Mouse (Mus musculus) heart, postnatal 0 days (tissue): ENCODE measurements around the gene Lrrc27.

Experiments
- CTCF ChIP-seq: IDR thresholded peaks from 2 replicates; pipeline ENCODE4 v1.5.1; 2016; ENCODE audit warnings: antibody characterized with exemption, control low read depth, low read depth
- EP300 ChIP-seq: IDR thresholded peaks from 2 replicates; pipeline ENCODE4 v1.6.1; 2016; ENCODE audit warnings: antibody characterized with exemption, low read depth

DNA sequence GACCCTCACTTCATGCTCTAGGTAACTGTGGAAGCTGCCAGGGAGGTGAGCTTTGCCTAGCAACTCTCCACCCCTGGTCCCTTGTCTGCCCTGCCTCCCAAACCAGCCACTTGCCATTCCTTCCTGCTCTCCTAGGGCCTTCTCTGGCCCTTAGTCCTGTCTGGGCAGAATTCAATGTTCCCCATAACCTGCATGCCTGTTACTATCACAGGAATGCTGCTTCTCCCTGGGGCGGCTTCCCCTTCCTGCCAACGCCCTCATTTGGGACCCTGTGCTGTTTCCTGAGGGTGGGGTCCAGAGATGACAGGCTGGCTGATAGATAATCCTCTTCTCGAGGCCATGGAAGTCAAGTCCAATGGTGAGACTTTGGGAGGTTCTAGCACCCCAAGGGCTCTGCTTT, 40.7 kb downstream of the Lrrc27 start:
- TF ChIP-seq CTCF: no peak
- TF ChIP-seq EP300: no peak
